Mouse (Mus musculus): ENCODE measurements around the gene Cmah. TPM values are rescaled to one million over a fixed set of nuclear protein-coding genes. Genes with fewer than 3 reads are reported as not detected.

Gene Cmah
- polyA plus RNA-seq, 1 experiment from 2014 or later, result 0.30 TPM

DNA sequence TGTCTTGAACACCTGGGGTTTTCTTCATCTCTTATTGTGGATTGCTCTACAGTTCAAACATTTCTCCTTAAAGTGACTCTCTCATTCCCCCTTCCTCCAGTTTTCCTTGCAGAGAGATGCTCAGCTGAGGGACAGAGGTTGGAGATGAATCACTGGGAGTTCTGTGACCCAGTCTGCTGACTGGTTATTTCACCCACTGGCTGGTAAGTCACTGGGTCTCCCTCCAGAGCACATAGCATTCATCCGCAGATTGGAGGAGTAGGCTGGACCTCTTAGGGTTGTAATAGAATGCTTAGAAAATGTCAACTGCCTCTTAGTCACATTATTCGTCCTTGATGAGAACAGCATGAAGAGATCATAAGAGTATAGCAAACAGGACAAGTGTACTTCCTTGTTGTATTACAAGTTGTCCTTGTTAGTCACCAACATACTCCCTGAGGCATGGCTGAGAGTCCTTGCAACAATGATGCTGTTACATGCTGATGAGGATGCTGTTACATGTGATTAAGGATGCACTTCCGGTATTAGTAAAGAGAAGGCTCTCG lies 161.4 kb downstream of the Cmah start:
- H3K36me3 ChIP-seq (ENCODE audit: control insufficient read depth, insufficient read depth, low read length), result no peaks in the 10 kb centered on the region
- WGBS, result 87% methylated on average over 4 of the region's 4 CpGs
- H3K9me3 ChIP-seq (ENCODE audit: control insufficient read depth, low read length), result no peaks in the 10 kb centered on the region
- no peak overlapping the region for H3K27ac ChIP-seq (replicated peaks in 1 of 2; ENCODE audit: control insufficient read depth in 1 of 2, insufficient read depth in 1 of 2, low read depth in 2 of 2, low read length in 2 of 2)
- no peak overlapping the region for H3K4me2 ChIP-seq (ENCODE audit: low read length)
- ATAC-seq (ENCODE audit: insufficient number of reproducible peaks, insufficient read depth, low FRiP score, low read depth), result no peak
- no peak overlapping the region for H3K9ac ChIP-seq (ENCODE audit: low read length)
- no peaks in the 10 kb centered on the region for H3K4me1 ChIP-seq (ENCODE audit: control insufficient read depth in 2 of 2, insufficient read depth in 2 of 2, low read length in 2 of 2)
- no peaks in the 10 kb centered on the region for H3K27me3 ChIP-seq (ENCODE audit: control insufficient read depth, insufficient read depth, low read length)
- H3K4me3 ChIP-seq (ENCODE audit: control insufficient read depth in 1 of 2, insufficient read depth in 1 of 2, low read depth in 1 of 2, low read length in 2 of 2), result no peak overlapping the region

DNA sequence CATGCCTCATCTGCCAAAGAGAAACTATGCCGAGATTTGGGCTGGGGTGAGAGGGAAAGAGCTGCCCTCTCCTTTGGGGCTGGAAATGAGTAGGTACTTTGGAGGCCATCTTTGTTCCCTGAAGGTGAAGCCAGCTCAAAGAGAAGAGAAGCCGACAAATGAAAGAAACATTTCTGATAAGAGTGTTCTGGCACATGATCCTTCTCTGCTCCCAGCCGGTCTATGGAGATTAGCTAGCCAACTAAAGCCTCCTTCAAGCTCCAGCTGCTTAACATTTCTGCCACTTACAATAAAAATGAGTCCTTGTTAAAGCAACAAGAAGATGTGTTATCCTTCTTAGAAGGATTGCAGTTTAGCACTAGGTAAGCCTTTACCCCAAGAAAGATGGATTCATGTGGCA lies 162.3 kb downstream of the Cmah start:
- H3K27ac ChIP-seq (replicated peaks in 1 of 2; ENCODE audit: control insufficient read depth in 1 of 2, insufficient read depth in 1 of 2, low read depth in 2 of 2, low read length in 2 of 2), result no peak overlapping the region
- H3K4me1 ChIP-seq (ENCODE audit: control insufficient read depth in 2 of 2, insufficient read depth in 2 of 2, low read length in 2 of 2), result no peaks in the 10 kb centered on the region
- H3K9me3 ChIP-seq (ENCODE audit: control insufficient read depth, low read length), result no peaks in the 10 kb centered on the region
- no peaks in the 10 kb centered on the region for H3K36me3 ChIP-seq (ENCODE audit: control insufficient read depth, insufficient read depth, low read length)
- H3K9ac ChIP-seq (ENCODE audit: low read length), result no peak overlapping the region
- no peaks in the 10 kb centered on the region for H3K27me3 ChIP-seq (ENCODE audit: control insufficient read depth, insufficient read depth, low read length)
- ATAC-seq (ENCODE audit: insufficient number of reproducible peaks, insufficient read depth, low FRiP score, low read depth), result no peak
- H3K4me2 ChIP-seq (ENCODE audit: low read length), result no peak overlapping the region
- 37% methylated on average over 3 of the region's 3 CpGs for WGBS
- no peak overlapping the region for H3K4me3 ChIP-seq (ENCODE audit: control insufficient read depth in 1 of 2, insufficient read depth in 1 of 2, low read depth in 1 of 2, low read length in 2 of 2)

DNA sequence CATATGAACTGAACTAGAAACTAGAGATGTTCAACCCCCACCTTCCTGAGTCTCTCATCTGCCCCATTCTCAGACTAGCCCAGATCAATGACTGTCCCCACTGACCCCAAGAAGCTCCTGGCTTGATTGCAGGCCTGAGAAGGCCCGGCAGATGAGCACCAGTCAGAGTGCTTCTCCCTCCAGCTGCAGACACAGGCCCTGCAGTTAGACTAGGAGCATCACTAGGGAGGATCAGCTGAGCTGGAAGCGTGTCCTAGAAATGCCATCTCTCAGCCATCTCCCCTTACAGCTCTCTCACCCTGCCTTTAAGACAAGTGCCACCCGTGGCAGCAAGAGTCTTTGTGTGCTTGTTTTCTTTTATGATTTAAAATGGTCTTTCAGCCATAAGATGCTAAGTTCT lies 162.8 kb downstream of the Cmah start:
- H3K9me3 ChIP-seq (ENCODE audit: control insufficient read depth, low read length), result no peaks in the 10 kb centered on the region
- H3K4me1 ChIP-seq (ENCODE audit: control insufficient read depth in 2 of 2, insufficient read depth in 2 of 2, low read length in 2 of 2), result no peaks in the 10 kb centered on the region
- H3K36me3 ChIP-seq (ENCODE audit: control insufficient read depth, insufficient read depth, low read length), result no peaks in the 10 kb centered on the region
- H3K27me3 ChIP-seq (ENCODE audit: control insufficient read depth, insufficient read depth, low read length), result no peaks in the 10 kb centered on the region
- 75% methylated on average over 3 of the region's 3 CpGs for WGBS
- H3K4me3 ChIP-seq (ENCODE audit: control insufficient read depth in 1 of 2, insufficient read depth in 1 of 2, low read depth in 1 of 2, low read length in 2 of 2), result no peak overlapping the region
- no peak overlapping the region for H3K4me2 ChIP-seq (ENCODE audit: low read length)
- no peak overlapping the region for H3K27ac ChIP-seq (replicated peaks in 1 of 2; ENCODE audit: control insufficient read depth in 1 of 2, insufficient read depth in 1 of 2, low read depth in 2 of 2, low read length in 2 of 2)
- no peak overlapping the region for H3K9ac ChIP-seq (ENCODE audit: low read length)
- no peak for ATAC-seq (ENCODE audit: insufficient number of reproducible peaks, insufficient read depth, low FRiP score, low read depth)

DNA sequence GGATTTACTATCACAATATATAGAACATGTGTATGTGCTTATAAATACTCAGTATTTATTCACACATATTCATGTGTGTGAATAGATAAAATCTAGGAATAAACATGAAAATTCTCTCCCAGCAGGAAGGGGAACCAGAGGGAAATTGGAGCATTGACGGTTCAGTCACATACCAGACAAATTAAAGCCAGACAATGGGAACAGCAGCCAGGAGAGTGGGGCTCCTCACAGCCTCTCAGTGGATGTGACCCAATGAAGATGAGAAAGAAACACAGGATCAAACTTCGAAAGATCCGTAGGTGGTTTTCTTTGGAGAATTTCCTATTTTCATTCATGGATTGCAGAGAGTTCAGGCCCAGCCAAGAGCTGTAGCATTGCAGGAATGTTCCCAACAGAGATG lies 163.9 kb downstream of the Cmah start:
- no peak for ATAC-seq (ENCODE audit: insufficient number of reproducible peaks, insufficient read depth, low FRiP score, low read depth)
- H3K27me3 ChIP-seq (ENCODE audit: control insufficient read depth, insufficient read depth, low read length), result no peaks in the 10 kb centered on the region
- WGBS, result 82% methylated on average over 3 of the region's 3 CpGs
- no peak overlapping the region for H3K4me2 ChIP-seq (ENCODE audit: low read length)
- H3K9ac ChIP-seq (ENCODE audit: low read length), result no peak overlapping the region
- H3K36me3 ChIP-seq (ENCODE audit: control insufficient read depth, insufficient read depth, low read length), result no peaks in the 10 kb centered on the region
- H3K9me3 ChIP-seq (ENCODE audit: control insufficient read depth, low read length), result no peaks in the 10 kb centered on the region
- H3K27ac ChIP-seq (replicated peaks in 1 of 2; ENCODE audit: control insufficient read depth in 1 of 2, insufficient read depth in 1 of 2, low read depth in 2 of 2, low read length in 2 of 2), result no peak overlapping the region
- peaks cover 6 to 9% of the 10 kb centered on the region in 2 experiments for H3K4me1 ChIP-seq (ENCODE audit: control insufficient read depth in 2 of 2, insufficient read depth in 2 of 2, low read length in 2 of 2)
- H3K4me3 ChIP-seq (ENCODE audit: control insufficient read depth in 1 of 2, insufficient read depth in 1 of 2, low read depth in 1 of 2, low read length in 2 of 2), result no peak overlapping the region

DNA sequence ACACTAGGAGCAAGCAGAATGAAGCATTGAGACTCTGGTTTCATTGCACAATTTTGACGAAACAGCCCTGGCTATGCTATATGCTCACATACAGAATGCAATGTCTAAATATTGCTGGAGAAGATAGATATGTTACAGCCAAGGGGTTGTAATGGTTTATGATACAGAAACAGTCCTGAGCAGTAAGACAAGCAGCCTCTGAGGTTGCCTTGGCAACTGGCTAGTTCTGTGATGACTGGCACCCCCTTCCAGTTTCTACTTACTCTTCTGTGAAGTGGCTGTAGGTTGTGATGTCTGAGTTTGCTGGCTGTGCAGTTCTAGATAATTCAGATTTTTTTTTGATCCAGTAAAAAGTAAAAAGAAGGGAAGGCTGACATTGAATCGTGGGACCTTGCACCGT lies 166.6 kb downstream of the Cmah start:
- 87% methylated on average over 3 of the region's 3 CpGs for WGBS
- Histone ChIP-seq H3K4me1 (ENCODE audit: control insufficient read depth in 2 of 2, insufficient read depth in 2 of 2, low read length in 2 of 2) (peaks cover 18 to 25% of the 10 kb centered on the region in 2 experiments), H3K27ac (replicated peaks in 1 of 2; ENCODE audit: control insufficient read depth in 1 of 2, insufficient read depth in 1 of 2, low read depth in 2 of 2, low read length in 2 of 2) (no peak overlapping the region), H3K4me2 (ENCODE audit: low read length) (no peak overlapping the region), H3K9me3 (ENCODE audit: control insufficient read depth, low read length) (no peaks in the 10 kb centered on the region), H3K27me3 (ENCODE audit: control insufficient read depth, insufficient read depth, low read length) (no peaks in the 10 kb centered on the region), H3K36me3 (ENCODE audit: control insufficient read depth, insufficient read depth, low read length) (no peaks in the 10 kb centered on the region), H3K4me3 (ENCODE audit: control insufficient read depth in 1 of 2, insufficient read depth in 1 of 2, low read depth in 1 of 2, low read length in 2 of 2) (no peak overlapping the region), H3K9ac (ENCODE audit: low read length) (no peak overlapping the region)
- ATAC-seq (ENCODE audit: insufficient number of reproducible peaks, insufficient read depth, low FRiP score, low read depth), result no peak

DNA sequence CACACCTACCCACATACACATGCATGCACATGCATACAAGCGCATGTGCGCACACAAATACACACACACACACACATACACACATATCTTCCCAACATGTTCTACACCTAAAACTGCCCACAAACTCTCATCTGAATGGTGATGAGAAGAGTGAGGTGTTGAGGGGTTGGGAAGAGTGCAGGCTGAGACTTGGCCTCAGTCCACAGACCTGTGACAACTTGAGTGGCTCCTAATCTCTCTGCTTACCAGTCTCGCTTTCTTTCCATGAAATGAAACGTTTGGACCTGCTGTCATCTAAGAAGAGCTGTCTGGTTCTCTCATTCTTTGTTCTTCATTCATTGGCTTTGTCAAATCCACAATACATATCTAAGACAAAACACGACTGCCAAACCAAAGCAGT lies 169.1 kb downstream of the Cmah start:
- Histone ChIP-seq H3K4me3 (ENCODE audit: control insufficient read depth in 1 of 2, insufficient read depth in 1 of 2, low read depth in 1 of 2, low read length in 2 of 2) (no peak overlapping the region), H3K27ac (replicated peaks in 1 of 2; ENCODE audit: control insufficient read depth in 1 of 2, insufficient read depth in 1 of 2, low read depth in 2 of 2, low read length in 2 of 2) (peak overlapping the region in 1 of 2 experiments; percentile 48), H3K9ac (ENCODE audit: low read length) (no peak overlapping the region), H3K36me3 (ENCODE audit: control insufficient read depth, insufficient read depth, low read length) (no peaks in the 10 kb centered on the region), H3K27me3 (ENCODE audit: control insufficient read depth, insufficient read depth, low read length) (no peaks in the 10 kb centered on the region), H3K4me2 (ENCODE audit: low read length) (no peak overlapping the region), H3K4me1 (ENCODE audit: control insufficient read depth in 2 of 2, insufficient read depth in 2 of 2, low read length in 2 of 2) (peaks cover 21 to 34% of the 10 kb centered on the region in 2 experiments), H3K9me3 (ENCODE audit: control insufficient read depth, low read length) (no peaks in the 10 kb centered on the region)
- peak; percentile 60; the same call in 1 of the 2 replicates for ATAC-seq (ENCODE audit: insufficient number of reproducible peaks, insufficient read depth, low FRiP score, low read depth)
- 47% methylated on average over 5 of the region's 5 CpGs for WGBS

DNA sequence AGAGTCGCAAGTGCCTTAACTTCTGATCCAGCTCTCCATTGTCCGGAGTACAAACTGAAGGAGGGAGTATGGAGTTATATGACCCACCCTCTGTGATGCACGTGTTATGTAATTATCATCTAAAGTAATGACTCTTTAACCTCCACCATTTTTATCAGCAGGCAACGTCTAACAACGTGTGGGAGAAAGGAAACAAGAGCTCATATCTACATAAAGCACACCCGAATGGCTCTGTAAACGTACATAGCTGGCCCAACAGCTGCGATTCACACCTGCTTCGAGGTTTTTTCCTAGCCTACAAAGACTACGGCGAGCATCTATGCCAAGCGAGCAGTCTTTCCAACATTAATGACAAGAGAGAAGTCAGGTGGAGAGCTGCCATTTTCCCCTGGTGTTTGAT lies 169.8 kb downstream of the Cmah start:
- Histone ChIP-seq H3K9ac (ENCODE audit: low read length) (no peak overlapping the region), H3K4me2 (ENCODE audit: low read length) (no peak overlapping the region), H3K27ac (replicated peaks in 1 of 2; ENCODE audit: control insufficient read depth in 1 of 2, insufficient read depth in 1 of 2, low read depth in 2 of 2, low read length in 2 of 2) (peak overlapping the region in 1 of 2 experiments; percentile 44; a peak in 2 of 4 replicates), H3K27me3 (ENCODE audit: control insufficient read depth, insufficient read depth, low read length) (no peaks in the 10 kb centered on the region; the same call in 1 of the 2 replicates), H3K4me1 (ENCODE audit: control insufficient read depth in 2 of 2, insufficient read depth in 2 of 2, low read length in 2 of 2) (peaks cover 21 to 34% of the 10 kb centered on the region in 2 experiments), H3K4me3 (ENCODE audit: control insufficient read depth in 1 of 2, insufficient read depth in 1 of 2, low read depth in 1 of 2, low read length in 2 of 2) (no peak overlapping the region), H3K36me3 (ENCODE audit: control insufficient read depth, insufficient read depth, low read length) (no peaks in the 10 kb centered on the region), H3K9me3 (ENCODE audit: control insufficient read depth, low read length) (no peaks in the 10 kb centered on the region)
- 41% methylated on average over 12 of the region's 12 CpGs for WGBS
- no peak for ATAC-seq (ENCODE audit: insufficient number of reproducible peaks, insufficient read depth, low FRiP score, low read depth)

DNA sequence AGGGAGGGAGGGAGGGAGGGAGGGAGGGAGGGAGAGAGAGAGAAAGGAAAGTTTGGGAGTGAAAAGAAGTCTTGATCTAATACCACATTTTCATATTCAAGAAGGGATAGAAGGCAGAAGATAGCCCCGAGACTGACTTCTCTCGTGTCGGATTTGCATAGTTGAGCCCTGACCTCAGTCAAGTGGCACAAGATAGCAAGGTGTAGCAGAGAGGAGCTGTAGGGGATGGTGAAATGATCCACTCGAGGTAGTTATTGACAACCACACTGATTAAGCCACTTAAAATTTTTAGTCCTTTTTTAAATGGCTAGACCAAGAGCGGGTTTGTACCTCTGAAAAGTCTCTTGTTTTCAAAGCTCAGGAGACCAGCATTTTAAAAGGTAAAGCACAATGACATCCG lies 171.1 kb downstream of the Cmah start:
- H3K36me3 ChIP-seq (ENCODE audit: control insufficient read depth, insufficient read depth, low read length), result no peaks in the 10 kb centered on the region
- H3K4me3 ChIP-seq (ENCODE audit: control insufficient read depth in 1 of 2, insufficient read depth in 1 of 2, low read depth in 1 of 2, low read length in 2 of 2), result no peak overlapping the region
- no peak; the same call in 1 of the 2 replicates for ATAC-seq (ENCODE audit: insufficient number of reproducible peaks, insufficient read depth, low FRiP score, low read depth)
- no peaks in the 10 kb centered on the region for H3K9me3 ChIP-seq (ENCODE audit: control insufficient read depth, low read length)
- peak overlapping the region; percentile 32 for H3K4me2 ChIP-seq (ENCODE audit: low read length)
- WGBS, result 29% methylated on average over 6 of the region's 6 CpGs
- no peak overlapping the region for H3K9ac ChIP-seq (ENCODE audit: low read length)
- H3K4me1 ChIP-seq (ENCODE audit: control insufficient read depth in 2 of 2, insufficient read depth in 2 of 2, low read length in 2 of 2), result peaks cover 21 to 34% of the 10 kb centered on the region in 2 experiments
- H3K27ac ChIP-seq (replicated peaks in 1 of 2; ENCODE audit: control insufficient read depth in 1 of 2, insufficient read depth in 1 of 2, low read depth in 2 of 2, low read length in 2 of 2), result no peak overlapping the region; a peak in 1 of 4 replicates
- no peaks in the 10 kb centered on the region; the same call in 1 of the 2 replicates for H3K27me3 ChIP-seq (ENCODE audit: control insufficient read depth, insufficient read depth, low read length)

Data from heart, embryonic 14.5 days (tissue).